In genomic region chr14:29851956-29852725, GRCm38 (mm10) we compare ENCODE assay signal across 16 mouse cellular contexts.
DNase-seq lines count a peak whose midpoint lies in the region; ATAC-seq and TF ChIP-seq lines count a peak whose summit lies in the region.
"Had no signal": no experiment of that assay in that cellular context is flagged by ENCODE, and none has a peak within 500 bp of the region (broad histone marks: within the 10 kb centered on the region; RNA-seq: fewer than 3 reads in every experiment).

No protein-coding gene starts in this region.

- no peaks in the 10 kb centered on the region for H3K4me1 ChIP-seq in lung, postnatal 0 days (ENCODE audit: insufficient read depth, low read depth, low read length)
- H3K4me1 ChIP-seq: hindbrain, embryonic 12.5 days; liver, embryonic 13.5 days; midbrain, embryonic 12.5 days had no signal

- no peak overlapping the region for H3K27ac ChIP-seq in lung, postnatal 0 days (ENCODE audit: low read length)
- H3K27ac ChIP-seq: hindbrain, embryonic 12.5 days; liver, embryonic 13.5 days; midbrain, embryonic 12.5 days had no signal

- TF ChIP-seq POLR2A in brain, embryonic 14.5 days (IDR thresholded peaks at IDR 0.05; ENCODE audit: borderline replicate concordance, extremely low read depth, insufficient read depth, insufficient read length, poor library complexity, severe bottlenecking): no peak

- no peak overlapping the region for H3K4me3 ChIP-seq in lung, postnatal 0 days (ENCODE audit: low read depth, low read length)
- H3K4me3 ChIP-seq: hindbrain, embryonic 12.5 days; liver, embryonic 13.5 days; midbrain, embryonic 12.5 days had no signal

- peak; percentile 71 for DNase-seq in heart, adult 11 months
- DNase-seq in heart, adult 18-20 months: no peak
- DNase-seq in lung, postnatal 10 days: peak; percentile 17
- no peak for DNase-seq in lung, postnatal 0 days (ENCODE audit: low spot score)
- peak; percentile 37 for DNase-seq in brain, embryonic 14.5 days (ENCODE audit: low read depth)
- DNase-seq in kidney, postnatal 14 days: peak; percentile 55
- DNase-seq in adrenal gland, adult (ENCODE audit: inconsistent age in 2 of 2, low spot score in 1 of 2): no peak
- no peak for DNase-seq in layer of hippocampus, adult 9-10 months (ENCODE audit: low spot score)
- DNase-seq: cerebellum, adult 18-20 months; gastrocnemius, postnatal 36 days; liver, embryonic 13.5 days; lung, postnatal 36 days; thymus, adult 2 months had no signal

- no peak overlapping the region for H3K9ac ChIP-seq in lung, postnatal 0 days (replicated peaks; ENCODE audit: low read depth)
- H3K9ac ChIP-seq: hindbrain, embryonic 12.5 days; liver, embryonic 13.5 days; midbrain, embryonic 12.5 days had no signal

- ATAC-seq in lung, postnatal 0 days: no peak
- ATAC-seq: intestine, postnatal 0 days had no signal

- no peak for TF ChIP-seq CTCF in lung, postnatal 0 days (IDR thresholded peaks at IDR 0.05)
- no peak for TF ChIP-seq CTCF in brain, embryonic 14.5 days (IDR thresholded peaks at IDR 0.05; ENCODE audit: borderline replicate concordance, extremely low read depth, insufficient read depth, insufficient read length)

- 58% methylated on average over 11 of the region's 11 CpGs for WGBS in lung, postnatal 0 days

- H3K9me3 ChIP-seq in lung, postnatal 0 days (ENCODE audit: low read length): no peaks in the 10 kb centered on the region
- H3K9me3 ChIP-seq: hindbrain, embryonic 12.5 days; liver, embryonic 13.5 days; midbrain, embryonic 12.5 days had no signal

- H3K4me2 ChIP-seq in lung, postnatal 0 days (replicated peaks; ENCODE audit: low read depth, low read length): no peak overlapping the region
- H3K4me2 ChIP-seq: hindbrain, embryonic 12.5 days; liver, embryonic 13.5 days; midbrain, embryonic 12.5 days had no signal

- H3K36me3 ChIP-seq in lung, postnatal 0 days (ENCODE audit: insufficient read depth, low read length): no peaks in the 10 kb centered on the region
- H3K36me3 ChIP-seq: hindbrain, embryonic 12.5 days; liver, embryonic 13.5 days; midbrain, embryonic 12.5 days had no signal

- H3K27me3 ChIP-seq in lung, postnatal 0 days (replicated peaks; ENCODE audit: insufficient read depth, low read length): no peaks in the 10 kb centered on the region
- H3K27me3 ChIP-seq: hindbrain, embryonic 12.5 days; liver, embryonic 13.5 days; midbrain, embryonic 12.5 days had no signal

- no peak for TF ChIP-seq EP300 in lung, postnatal 0 days (IDR thresholded peaks at IDR 0.05)

Comparison
In these comparisons a context has a peak if more than half of its experiments do, and no peak if none do; other contexts are left out.
1. DNase-seq: peak in heart, adult 11 months (single experiment), lung, postnatal 10 days (single experiment), brain, embryonic 14.5 days (single experiment) and kidney, postnatal 14 days (single experiment); none in heart, adult 18-20 months (0 of 2), lung, postnatal 0 days (single experiment), adrenal gland, adult (0 of 2) and layer of hippocampus, adult 9-10 months (single experiment).